Mouse (Mus musculus) thymus, adult 2 months (tissue): ENCODE data around the gene Nos1. TPM values are rescaled to one million over a fixed set of nuclear protein-coding genes. Genes with fewer than 3 reads are reported as not detected.

ENCODE experiments used
- DNase-seq: peaks from one replicate; pipeline ENCODE4 v3.0.0; 2021
- H3K27ac ChIP-seq: fragments of 200-500 bp; 2 replicates; pipeline ENCODE4 v1.5.1; 2012; ENCODE audit warnings: low read length, control low read depth; ENCODE audit not compliant: control insufficient read depth, insufficient read depth
- H3K27me3 ChIP-seq: fragments of 200-500 bp; 2 replicates; pipeline ENCODE4 v1.6.1; 2012; ENCODE audit warnings: mild to moderate bottlenecking, low read length, moderate library complexity, mixed read lengths; ENCODE audit not compliant: control insufficient read depth, insufficient read depth
- H3K36me3 ChIP-seq: fragments of 200-500 bp; 2 replicates; pipeline ENCODE4 v1.6.1; 2012; ENCODE audit warnings: mild to moderate bottlenecking, low read length, moderate library complexity; ENCODE audit not compliant: control insufficient read depth, insufficient read depth
- H3K4me1 ChIP-seq: fragments of 200-500 bp; replicated peaks from 2 replicates; pipeline ENCODE4 v1.6.1; 2012; ENCODE audit warnings: low read length; ENCODE audit not compliant: control insufficient read depth, insufficient read depth
- H3K4me3 ChIP-seq: fragments of 200-500 bp; 2 replicates; pipeline ENCODE4 v1.5.1; 2012; ENCODE audit warnings: mild to moderate bottlenecking, low read length, control low read depth, moderate library complexity; ENCODE audit not compliant: control insufficient read depth, insufficient read depth
- CTCF ChIP-seq: fragments of 200-500 bp; IDR thresholded peaks from 2 replicates; pipeline ENCODE4 v1.5.1; 2012; ENCODE audit warnings: mild to moderate bottlenecking, control low read depth, low read length, moderate library complexity, borderline replicate concordance; ENCODE audit not compliant: control insufficient read depth, poor library complexity, insufficient read depth; ENCODE audit errors: extremely low read depth
- POLR2A ChIP-seq: fragments of 200-500 bp; IDR thresholded peaks from 2 replicates; pipeline ENCODE4 v1.6.1; 2012; ENCODE audit warnings: mild to moderate bottlenecking, low read length, control low read depth, moderate library complexity; ENCODE audit not compliant: control insufficient read depth, poor library complexity, insufficient read depth; ENCODE audit errors: extremely low read depth
- WGBS: fragments of 180-500 bp; shearing (Covaris S2); methylation state at CpG from one replicate; pipeline ENCODE4 v1.1.7; 2018; 5-methylcytosine and 5-hydroxymethylcytosine counted together
- polyA plus RNA-seq: library from polyadenylated mRNA; depleted of rRNA; stranded (reverse); fragments of >200 nt; gene quantifications from 2 replicates; pipeline ENCODE4 v1.2.3, GENCODE M21; 2012

Nos1 gene
- polyA plus RNA-seq, 1 experiment, result 0.35 TPM

DNA sequence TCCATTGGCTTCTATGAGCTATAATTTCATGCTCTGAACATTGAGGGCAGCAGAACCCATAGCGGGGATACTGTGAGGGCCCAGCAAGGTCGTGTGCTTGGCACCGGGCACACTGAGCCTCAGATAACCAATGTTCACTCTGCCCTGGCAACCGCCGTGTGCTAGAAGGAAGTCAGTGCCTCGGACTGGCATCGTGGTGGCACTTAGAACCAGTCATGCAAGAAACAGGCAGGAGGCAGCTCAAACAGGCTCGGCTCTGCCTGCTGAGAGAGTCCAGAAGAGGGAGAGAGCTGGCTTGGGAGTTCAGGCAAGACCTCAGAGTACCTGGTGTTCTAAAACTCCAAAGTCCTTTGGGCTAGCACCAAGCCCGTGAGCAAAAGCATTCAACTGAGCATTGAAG, 16.3 kb upstream of the Nos1 start:
- Histone ChIP-seq H3K27ac (no peak overlapping the region), H3K4me3 (no peak overlapping the region)
- DNase-seq, result no peak

DNA sequence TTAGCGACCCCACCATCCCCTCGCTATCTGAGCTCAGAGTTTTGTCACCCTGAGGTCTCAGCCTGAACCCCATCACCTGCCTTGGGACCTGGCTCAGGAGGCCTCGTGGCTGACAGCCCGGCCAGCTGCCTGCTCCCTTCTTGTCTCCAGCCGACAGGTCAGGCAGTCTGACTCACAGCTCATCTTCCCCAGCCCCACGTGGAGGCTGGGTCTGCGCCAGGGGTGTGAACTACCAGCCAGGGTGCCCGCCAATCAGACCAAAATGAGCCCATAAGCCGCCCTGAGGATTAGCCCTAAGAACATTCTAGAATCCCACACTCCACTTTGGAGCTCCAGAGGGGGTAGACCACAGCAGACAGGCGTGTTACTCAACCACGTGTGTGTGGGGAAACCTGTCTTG, 1.7 kb upstream of the Nos1 start:
- WGBS, result 67% methylated on average over 11 of the region's 11 CpGs
- TF ChIP-seq POLR2A, result no peak
- no peak for TF ChIP-seq CTCF
- Histone ChIP-seq H3K27ac (no peak overlapping the region), H3K36me3 (no peaks in the 10 kb centered on the region), H3K4me3 (no peak overlapping the region), H3K4me1 (no peaks in the 10 kb centered on the region), H3K27me3 (no peaks in the 10 kb centered on the region)
- no peak for DNase-seq

More for the DNA sequence above, 16.3 kb upstream of the Nos1 start:
- H3K4me1 ChIP-seq, result no peaks in the 10 kb centered on the region
- 80% methylated on average over 9 of the region's 9 CpGs for WGBS
- no peaks in the 10 kb centered on the region for H3K27me3 ChIP-seq
- no peaks in the 10 kb centered on the region for H3K36me3 ChIP-seq
- no peak for TF ChIP-seq CTCF
- TF ChIP-seq POLR2A, result no peak

DNA sequence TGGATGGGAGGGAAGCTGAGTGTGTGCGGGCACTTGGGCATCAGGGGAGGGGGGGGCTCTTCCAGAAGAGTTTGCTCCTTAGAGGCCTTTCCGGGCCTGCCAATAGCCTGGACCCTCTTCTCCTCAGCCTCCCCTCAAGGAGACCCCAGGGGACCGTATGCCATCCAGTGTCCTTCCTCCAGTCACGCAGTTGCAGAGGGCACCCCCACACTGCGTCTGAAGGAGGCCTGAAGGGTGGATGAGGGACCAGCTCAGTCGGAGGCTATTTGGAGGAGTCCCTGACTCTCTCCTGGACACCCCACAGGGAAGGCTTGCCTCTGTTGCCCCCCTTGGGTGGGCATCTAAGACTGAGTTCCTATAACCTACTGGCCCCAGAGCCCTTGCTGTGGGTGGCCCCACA, 346 bp downstream of the Nos1 start:
- TF ChIP-seq POLR2A (no peak), CTCF (no peak)
- WGBS, result 80% methylated on average over 6 of the region's 6 CpGs

DNA sequence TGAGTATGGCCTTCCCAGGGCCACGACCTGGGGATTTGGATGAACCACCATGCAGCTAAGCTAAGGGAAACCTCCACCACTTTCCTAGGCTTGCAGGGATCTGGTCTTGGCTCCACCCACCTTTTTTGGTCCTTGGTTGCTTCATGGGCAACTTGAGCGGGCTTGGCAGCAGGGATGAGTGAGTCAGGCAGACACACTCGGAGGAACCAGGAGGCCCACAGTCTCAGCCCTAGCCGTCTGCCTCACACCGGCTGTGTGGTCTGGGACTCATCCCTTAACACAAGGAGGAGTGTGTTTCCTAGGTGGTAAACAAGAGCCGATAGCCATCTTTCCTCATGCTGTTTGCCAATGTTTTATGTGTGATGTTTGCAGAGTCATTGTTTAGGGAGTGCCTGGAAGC, 9.2 kb downstream of the Nos1 start:
- WGBS, result 59% methylated on average over 6 of the region's 6 CpGs
- no peak overlapping the region for H3K27ac ChIP-seq
- DNase-seq, result no peak
- no peak for TF ChIP-seq CTCF
- no peak for TF ChIP-seq POLR2A
- no peaks in the 10 kb centered on the region for H3K36me3 ChIP-seq
- H3K27me3 ChIP-seq, result no peaks in the 10 kb centered on the region
- H3K4me1 ChIP-seq, result no peaks in the 10 kb centered on the region
- no peak overlapping the region for H3K4me3 ChIP-seq

More for the DNA sequence above, 346 bp downstream of the Nos1 start:
- H3K27me3 ChIP-seq, result no peaks in the 10 kb centered on the region
- no peak for DNase-seq
- no peaks in the 10 kb centered on the region for H3K4me1 ChIP-seq
- no peaks in the 10 kb centered on the region for H3K36me3 ChIP-seq
- H3K27ac ChIP-seq, result no peak overlapping the region
- H3K4me3 ChIP-seq, result no peak overlapping the region

DNA sequence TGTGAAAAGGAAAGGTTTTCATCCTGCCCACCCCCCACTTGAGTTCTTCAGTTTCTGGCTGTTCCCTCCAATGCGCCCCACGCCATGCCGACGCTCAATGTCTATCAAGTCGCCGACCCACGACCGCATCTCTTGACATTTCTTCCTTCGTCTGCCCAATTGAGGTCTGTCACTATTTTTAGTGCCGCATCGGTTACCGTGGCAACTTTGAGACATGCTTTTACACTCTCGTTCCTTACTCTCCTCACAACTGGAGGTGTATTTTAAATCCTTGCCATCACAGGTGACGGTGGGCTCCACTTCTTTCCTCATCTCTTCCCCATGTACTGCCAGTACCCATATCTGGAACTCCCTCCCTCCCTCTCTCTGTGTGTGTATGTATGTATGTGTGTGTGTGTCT, 11.0 kb downstream of the Nos1 start:
- DNase-seq, result no peak
- 86% methylated on average over 14 of the region's 14 CpGs for WGBS
- no peak overlapping the region for H3K27ac ChIP-seq

DNA sequence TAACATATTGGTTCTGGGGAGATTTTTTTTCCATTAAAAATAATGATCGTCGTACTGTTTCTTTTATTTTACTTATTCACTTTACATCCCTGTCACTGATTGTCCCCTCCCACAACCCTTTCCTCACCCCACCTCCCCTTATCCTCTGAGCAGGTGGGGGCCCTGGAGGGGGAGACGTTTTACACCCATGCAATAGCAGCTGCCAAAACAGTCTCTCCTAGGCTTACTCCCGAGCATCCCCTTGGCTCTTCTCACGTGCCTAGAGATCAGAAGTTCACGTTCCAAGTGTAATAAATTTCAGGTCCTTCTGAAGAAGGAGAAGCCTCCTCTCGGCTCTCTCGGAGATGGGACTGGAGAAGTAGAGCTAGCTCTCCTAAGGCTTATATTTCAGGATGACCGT, 20.0 kb downstream of the Nos1 start:
- no peak for DNase-seq
- H3K4me3 ChIP-seq, result no peak overlapping the region
- no peaks in the 10 kb centered on the region for H3K27me3 ChIP-seq
- H3K27ac ChIP-seq, result no peak overlapping the region
- 79% methylated on average over 9 of the region's 9 CpGs for WGBS
- H3K36me3 ChIP-seq, result no peaks in the 10 kb centered on the region
- H3K4me1 ChIP-seq, result no peaks in the 10 kb centered on the region
- TF ChIP-seq POLR2A (no peak), CTCF (no peak)

More for the DNA sequence above, 11.0 kb downstream of the Nos1 start:
- Histone ChIP-seq H3K27me3 (no peaks in the 10 kb centered on the region), H3K36me3 (no peaks in the 10 kb centered on the region), H3K4me1 (no peaks in the 10 kb centered on the region), H3K4me3 (no peak overlapping the region)
- TF ChIP-seq CTCF, result no peak
- TF ChIP-seq POLR2A, result no peak

DNA sequence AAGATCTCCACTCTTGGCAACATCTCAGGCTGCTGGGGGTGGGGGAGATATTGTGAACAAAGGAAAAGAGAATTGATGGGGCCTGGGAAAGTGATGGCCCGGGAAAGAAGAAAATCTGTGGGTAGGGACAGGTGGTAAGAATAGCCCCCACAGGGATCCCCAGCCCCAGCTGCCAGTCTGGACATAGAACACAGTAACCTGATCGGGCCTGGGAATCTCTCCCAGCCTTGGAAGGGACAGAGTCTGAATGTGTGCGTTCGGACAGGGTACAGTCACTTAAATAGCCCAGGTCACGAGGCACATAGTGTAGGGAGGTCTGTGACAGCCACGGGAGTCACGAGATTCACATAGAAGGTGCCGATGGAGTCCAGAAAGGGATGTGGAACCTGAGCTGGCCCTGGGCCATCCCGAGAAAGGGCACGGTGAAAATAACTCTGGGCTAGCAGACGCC, 21.3 kb downstream of the Nos1 start:
- TF ChIP-seq POLR2A, result no peak
- no peak for TF ChIP-seq CTCF
- 85% methylated on average over 11 of the region's 11 CpGs for whole genome bisulfite sequencing
- no peak for DNase-seq
- H3K27ac ChIP-seq, result no peak overlapping the region
- no peaks in the 10 kb centered on the region for H3K36me3 ChIP-seq
- H3K27me3 ChIP-seq, result no peaks in the 10 kb centered on the region
- no peaks in the 10 kb centered on the region for H3K4me1 ChIP-seq
- H3K4me3 ChIP-seq, result no peak overlapping the region

DNA sequence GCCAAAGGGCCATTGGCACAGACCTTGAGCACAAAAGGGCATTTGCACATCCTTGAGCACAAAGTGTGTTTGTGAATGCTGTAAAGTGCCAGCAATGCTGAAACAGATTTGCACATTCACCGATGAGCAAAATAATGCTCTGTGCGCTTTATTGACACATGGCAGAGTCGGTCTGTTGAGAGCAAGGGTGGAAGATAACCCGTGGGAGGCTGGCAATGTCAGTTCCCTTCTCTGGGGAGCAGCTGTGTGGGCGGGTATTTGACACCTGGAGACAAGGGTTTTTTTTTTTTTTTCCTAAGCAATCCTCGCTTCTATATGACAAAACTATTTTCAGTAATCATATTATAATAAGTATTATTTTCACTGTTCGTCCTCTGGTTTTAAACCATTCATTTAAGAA, 22.7 kb downstream of the Nos1 start:
- WGBS, result 72% methylated on average over 7 of the region's 7 CpGs
- no peak overlapping the region for H3K27ac ChIP-seq
- DNase-seq, result no peak
- H3K4me1 ChIP-seq, result no peaks in the 10 kb centered on the region
- H3K4me3 ChIP-seq, result no peak overlapping the region
- H3K36me3 ChIP-seq, result no peaks in the 10 kb centered on the region
- no peaks in the 10 kb centered on the region for H3K27me3 ChIP-seq
- no peak for TF ChIP-seq CTCF
- TF ChIP-seq POLR2A, result no peak
